Mouse (Mus musculus) cerebellum, adult 11-12 months (tissue): ENCODE results near the gene Pcmtd2.
"Not testable (repeated sequence)": the region's sequence is repeated elsewhere in the genome, so short reads cannot be mapped to it uniquely, and the experiment has no call there.

ENCODE experiments used
- DNase-seq: peaks from one replicate; pipeline ENCODE4 v3.0.0; 2022

Gene Pcmtd2

GRCm38 (mm10) chr2:181837372-181838292 is at the start of gene Pcmtd2:
Gene Pcmtd2, plus strand, starts transcription at chr2:181837854.
- DNase-seq, result peak; percentile 92

DNA sequence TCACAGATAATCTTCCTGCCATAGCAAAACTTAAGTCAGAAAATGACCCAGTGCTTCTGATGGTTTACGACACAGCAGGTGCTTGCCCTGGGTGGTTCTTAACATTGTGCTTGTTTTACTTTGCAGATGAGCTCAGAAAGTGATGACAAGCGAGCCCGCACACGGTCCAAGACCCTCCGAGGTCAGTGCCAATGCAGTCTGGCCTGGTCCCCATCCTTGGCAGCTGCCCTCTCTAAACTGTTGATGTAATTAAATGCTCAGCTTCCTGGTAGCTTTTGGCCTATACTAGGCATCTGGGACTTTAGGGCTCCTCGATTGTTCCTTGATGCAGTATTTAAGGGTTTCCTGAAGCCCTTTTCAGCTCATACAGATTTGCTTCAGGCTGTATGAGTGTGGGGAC is 48.3 kb upstream of the Pcmtd2 start:
- DNase-seq, result no peak

GRCm38 (mm10) chr2:181793186-181793585 is 44.5 kb upstream of the Pcmtd2 start:
- not testable (repeated sequence) for DNase-seq

DNA sequence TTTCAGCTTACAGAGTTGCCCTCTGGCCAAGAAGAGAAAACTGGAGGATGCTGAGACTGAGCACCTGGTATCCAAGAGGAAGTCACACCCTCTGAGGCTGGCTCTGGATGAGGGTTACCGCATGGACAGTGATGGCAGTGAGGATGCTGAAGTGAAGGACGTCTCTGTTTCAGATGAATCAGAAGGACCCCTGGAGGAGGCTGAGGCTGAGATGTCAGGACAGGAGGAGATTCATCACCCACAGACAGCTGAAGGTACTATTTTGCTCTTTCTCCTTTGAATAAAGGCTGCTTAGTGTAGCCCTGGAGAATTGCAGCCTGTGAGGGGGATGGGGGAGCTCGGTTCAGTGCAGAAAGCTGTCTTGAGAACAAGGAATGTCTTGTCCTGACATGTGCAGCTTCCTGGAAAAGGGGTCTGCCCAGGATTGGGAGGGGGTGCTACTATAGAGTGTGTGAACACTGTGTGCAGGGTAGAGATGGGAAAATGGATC is 42.0 kb upstream of the Pcmtd2 start:
- DNase-seq, result peak; percentile 48

DNA sequence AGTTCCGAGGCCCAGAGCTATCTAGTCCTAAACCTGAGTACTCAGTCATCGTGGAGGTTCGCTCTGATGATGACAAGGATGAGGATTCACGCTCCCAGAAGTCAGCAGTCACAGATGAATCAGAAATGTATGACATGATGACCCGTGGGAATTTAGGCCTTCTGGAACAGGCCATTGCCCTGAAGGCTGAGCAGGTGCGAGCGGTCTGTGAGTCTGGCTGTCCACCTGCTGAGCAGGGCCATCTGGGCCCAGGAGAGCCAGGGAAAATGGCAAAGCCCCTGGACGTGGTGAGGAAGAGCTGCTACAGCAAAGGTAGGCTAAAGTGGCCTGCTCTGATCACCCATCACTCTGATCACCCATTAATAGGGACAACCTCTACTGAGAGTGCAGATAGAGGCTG is 40.0 kb upstream of the Pcmtd2 start:
- peak; percentile 89 for DNase-seq

DNA sequence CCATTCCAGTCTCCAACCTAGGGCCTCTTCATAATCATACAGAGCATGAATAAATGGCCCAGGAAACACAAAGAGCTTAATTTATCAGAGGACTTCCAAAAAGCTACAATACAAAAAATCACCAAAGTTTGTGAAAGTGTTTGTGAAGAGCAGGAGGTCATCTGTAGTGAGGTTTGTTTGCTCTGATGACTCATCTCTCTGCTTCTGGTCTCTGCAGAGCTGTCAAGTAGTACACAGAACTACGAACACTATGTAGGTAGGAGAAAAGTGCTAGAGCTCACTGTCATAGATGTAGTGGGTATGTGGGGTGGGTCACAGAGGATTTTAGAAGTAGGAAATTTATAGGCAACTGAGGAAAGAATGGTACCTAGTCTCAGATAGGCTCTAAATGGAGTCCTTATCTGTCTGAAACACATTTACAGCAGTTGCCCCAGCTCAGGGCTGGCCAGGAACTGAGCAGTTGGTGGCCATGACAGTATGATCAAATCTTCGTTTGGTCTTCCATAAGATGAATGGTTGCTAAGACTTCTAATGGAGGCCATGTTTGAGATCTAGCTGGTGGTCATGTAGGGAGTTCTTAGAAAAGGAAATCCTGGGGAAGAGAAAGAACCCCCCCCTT is 8.5 kb upstream of the Pcmtd2 start:
- no peak for DNase-seq

- peak; percentile 23 for DNase-seq
Measured at GRCm38 (mm10) chr2:181832745-181833144, 4.9 kb upstream of the Pcmtd2 start.

GRCm38 (mm10) chr2:181838293-181838680 is 633 bp downstream of the Pcmtd2 start:
- peak; percentile 25 for DNase-seq

DNA sequence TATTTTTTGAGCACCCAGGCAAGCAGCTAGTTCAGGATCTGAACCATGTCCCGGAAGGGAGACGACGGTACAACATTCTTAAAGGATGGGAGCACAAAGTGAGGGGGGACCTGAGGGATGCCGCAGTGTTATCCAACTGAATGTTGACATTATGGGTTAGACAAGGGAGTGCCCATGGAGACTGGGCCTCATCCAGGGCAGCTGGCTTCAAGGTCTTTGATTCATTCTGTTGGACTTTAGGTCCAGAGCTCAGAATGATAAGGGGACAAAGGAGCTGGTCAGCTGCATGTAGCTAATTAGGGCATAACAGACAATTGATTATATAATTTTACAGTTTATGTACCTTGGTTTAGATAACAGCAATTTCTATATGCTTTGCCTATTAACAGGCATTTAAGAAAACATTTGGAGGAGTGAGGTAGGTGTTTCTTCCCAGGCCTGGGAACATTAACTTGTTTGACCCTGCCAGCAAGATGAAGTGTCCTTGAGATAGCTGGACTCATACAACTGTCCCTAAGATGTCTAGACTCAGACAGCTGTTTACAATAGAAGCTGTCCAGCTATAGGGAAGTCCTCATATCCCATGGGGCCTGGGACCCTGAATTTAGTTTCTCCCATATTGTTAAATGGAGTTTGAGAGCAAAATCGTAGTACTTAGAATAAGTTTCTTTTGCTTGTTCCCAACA is 8.2 kb downstream of the Pcmtd2 start:
- DNase-seq, result no peak

- DNase-seq, result peak; percentile 97
Measured at GRCm38 (mm10) chr2:181863791-181864535, 26.3 kb downstream of the Pcmtd2 start, which contains the start of gene Polr3k. Gene Polr3k, plus strand, starts transcription at chr2:181864337.

DNA sequence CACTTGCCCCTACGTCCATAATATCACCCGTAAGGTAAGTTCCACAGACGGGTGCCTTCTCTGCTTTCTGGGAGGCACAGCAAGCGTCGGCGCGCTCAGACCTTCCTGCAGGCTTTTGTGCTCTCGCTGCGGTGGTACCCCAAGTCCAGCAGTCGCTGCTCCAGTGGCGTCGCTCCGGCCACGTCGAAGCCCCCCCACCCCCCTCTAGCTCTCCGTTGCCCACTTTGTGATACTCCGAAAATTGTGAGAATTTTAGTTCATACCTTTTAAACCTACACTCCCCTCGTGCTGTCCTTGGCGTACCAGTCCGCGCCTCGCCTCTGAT is 26.8 kb downstream of the Pcmtd2 start:
- DNase-seq, result no peak

- peak; percentile 65 for DNase-seq
Measured at GRCm38 (mm10) chr2:181866931-181867330, 29.3 kb downstream of the Pcmtd2 start.

GRCm38 (mm10) chr2:181871039-181871438 is 33.4 kb downstream of the Pcmtd2 start:
- no peak for DNase-seq

- no peak for DNase-seq
Measured at GRCm38 (mm10) chr2:181878903-181879302, 41.2 kb downstream of the Pcmtd2 start.

DNA sequence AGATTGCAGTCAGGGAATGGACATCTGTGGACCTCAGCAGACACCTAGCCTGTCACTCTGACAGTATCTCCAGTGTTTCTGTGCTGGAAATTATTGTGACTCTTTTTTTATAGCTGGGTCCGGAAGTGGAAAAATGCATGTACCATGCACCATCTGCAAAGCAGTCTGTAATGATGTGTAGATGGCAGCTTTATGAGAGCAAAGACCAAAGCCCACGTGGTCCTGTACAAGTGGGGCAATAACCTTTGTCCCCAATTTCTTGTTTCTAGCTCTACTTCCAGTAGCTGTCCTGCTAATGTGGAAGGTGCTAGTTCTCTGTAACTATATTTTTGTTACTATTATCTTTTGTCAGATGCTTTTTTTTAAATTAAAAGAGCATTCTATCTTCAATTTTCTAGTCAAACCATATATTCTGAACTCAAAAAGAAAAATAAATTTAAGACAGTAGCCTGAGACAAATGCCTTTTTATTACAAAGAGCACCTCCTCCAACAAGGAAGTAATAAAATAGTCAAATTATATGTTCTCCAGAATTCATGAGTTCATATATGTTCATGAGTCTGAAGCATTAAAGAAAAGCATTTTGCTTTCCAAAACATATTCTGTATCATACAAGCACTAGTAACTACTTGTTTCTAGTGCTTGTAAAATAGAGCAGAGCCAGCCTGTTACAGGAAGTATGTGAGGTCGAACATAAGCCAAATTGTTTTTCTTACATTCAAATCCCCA is 45.5 kb downstream of the Pcmtd2 start:
- no peak for DNase-seq
